Mouse (Mus musculus) embryonic stem cell, embryonic (primary cell): Measurements from ENCODE around the gene Foxp1.

Experiments used
- CTCF ChIA-PET, 4 experiments: fragments of 300-600 bp in 2 of 4; fragments of 350-600 bp in 2 of 4; sonication (Branson Sonifier 250); formaldehyde crosslinking; loops; one replicate each; lab custom pipeline; 2022; ENCODE audit warnings: inconsistent platforms in 2 of 4; lab: Charles Lee
- POLR2A ChIA-PET, 4 experiments: fragments of 300-600 bp in 2 of 4; fragments of 350-600 bp in 2 of 4; sonication (Branson Sonifier 250); formaldehyde crosslinking; loops; one replicate each; lab custom pipeline; 2022; ENCODE audit warnings: antibody characterized with exemption in 4 of 4, inconsistent platforms in 1 of 4; lab: Charles Lee

Foxp1 gene

GRCm38 (mm10) chr6:99101489-99101908 is 421.0 kb downstream of the Foxp1 start:
- ChIA-PET CTCF (no interaction called here), POLR2A (interaction anchor here in 2 of 4 experiments (0.7 to 1.1 kb wide), 2 partner anchors 368 to 394 kb away, joined by 3 read pairs; no protein-coding TSS in a partner anchor)

- POLR2A ChIA-PET, result interaction anchor here in 1 of 4 experiments (1.1 kb wide), 1 partner anchor 395 kb away, joined by 3 read pairs; no protein-coding TSS in a partner anchor
- CTCF ChIA-PET, result no interaction called here
Measured at GRCm38 (mm10) chr6:99100331-99100730, 422.2 kb downstream of the Foxp1 start.

GRCm38 (mm10) chr6:99099781-99100180 is 422.7 kb downstream of the Foxp1 start:
- CTCF ChIA-PET, result no interaction called here
- POLR2A ChIA-PET, result no interaction called here

GRCm38 (mm10) chr6:99097191-99097590 is 425.3 kb downstream of the Foxp1 start:
- CTCF ChIA-PET, result no interaction called here
- POLR2A ChIA-PET, result interaction anchor here in 1 of 4 experiments (0.6 to 0.7 kb wide), 4 partner anchors 19 to 1498 kb away, joined by 3 to 5 read pairs (median 4); no protein-coding TSS in a partner anchor

- CTCF ChIA-PET, result no interaction called here
- POLR2A ChIA-PET, result interaction anchor here in 1 of 4 experiments (0.6 to 0.7 kb wide), 4 partner anchors 19 to 1497 kb away, joined by 3 to 5 read pairs (median 4); no protein-coding TSS in a partner anchor
Measured at GRCm38 (mm10) chr6:99096776-99097166, 425.8 kb downstream of the Foxp1 start.

- ChIA-PET CTCF (interaction anchor here in 1 of 4 experiments (1.0 kb wide), 1 partner anchor 9 kb away, joined by 3 read pairs; no protein-coding TSS in a partner anchor), POLR2A (interaction anchor here in 2 of 4 experiments (0.6 to 0.7 kb wide), 4 partner anchors 124 to 1497 kb away, joined by 3 to 4 read pairs (median 4); no protein-coding TSS in a partner anchor)
Measured at GRCm38 (mm10) chr6:99096105-99096775, 426.3 kb downstream of the Foxp1 start.

- ChIA-PET CTCF (interaction anchor here in 1 of 4 experiments (0.6 to 1.0 kb wide), 2 partner anchors 10 to 119 kb away, joined by 3 read pairs; no protein-coding TSS in a partner anchor), POLR2A (interaction anchor here in 2 of 4 experiments (0.6 to 0.7 kb wide), 2 partner anchors 123 to 214 kb away, joined by 3 to 4 read pairs; no protein-coding TSS in a partner anchor)
Measured at GRCm38 (mm10) chr6:99095185-99096104, 427.1 kb downstream of the Foxp1 start.

- ChIA-PET POLR2A (interaction anchor here in 1 of 4 experiments (1.0 kb wide), 1 partner anchor 34 kb away, joined by 3 read pairs; no protein-coding TSS in a partner anchor), CTCF (interaction anchor here in 3 of 4 experiments (0.6 to 0.8 kb wide), 3 partner anchors 120 to 566 kb away, joined by 3 to 4 read pairs (median 3); no protein-coding TSS in a partner anchor)
Measured at GRCm38 (mm10) chr6:99094339-99094989, 428.1 kb downstream of the Foxp1 start.

GRCm38 (mm10) chr6:99093856-99094255 is 428.7 kb downstream of the Foxp1 start:
- POLR2A ChIA-PET, result interaction anchor here in 1 of 4 experiments (1.0 kb wide), 1 partner anchor 35 kb away, joined by 3 read pairs; no protein-coding TSS in a partner anchor
- CTCF ChIA-PET, result interaction anchor here in 2 of 4 experiments (0.7 to 0.8 kb wide), 2 partner anchors 170 to 565 kb away, joined by 3 to 4 read pairs; no protein-coding TSS in a partner anchor

- CTCF ChIA-PET, result no interaction called here
- POLR2A ChIA-PET, result no interaction called here
Measured at GRCm38 (mm10) chr6:99093208-99093607, 429.3 kb downstream of the Foxp1 start.

GRCm38 (mm10) chr6:99091799-99092198 is 430.7 kb downstream of the Foxp1 start:
- ChIA-PET POLR2A (interaction anchor here in 1 of 4 experiments (0.6 kb wide), 1 partner anchor 578 kb away, joined by 3 read pairs; no protein-coding TSS in a partner anchor), CTCF (no interaction called here)

- ChIA-PET CTCF (interaction anchor here in 1 of 4 experiments (0.6 kb wide), 1 partner anchor 1014 kb away, joined by 3 read pairs; no protein-coding TSS in a partner anchor), POLR2A (no interaction called here)
Measured at GRCm38 (mm10) chr6:99087598-99087997, 434.9 kb downstream of the Foxp1 start.

GRCm38 (mm10) chr6:99084956-99085355 is 437.6 kb downstream of the Foxp1 start:
- ChIA-PET CTCF (no interaction called here), POLR2A (no interaction called here)

GRCm38 (mm10) chr6:99081259-99081658 is 441.3 kb downstream of the Foxp1 start:
- ChIA-PET POLR2A (no interaction called here), CTCF (no interaction called here)

- CTCF ChIA-PET, result interaction anchor here in 2 of 4 experiments (0.6 to 0.7 kb wide), 2 partner anchors 107 to 1606 kb away, joined by 6 to 8 read pairs; no protein-coding TSS in a partner anchor
- POLR2A ChIA-PET, result interaction anchor here in 1 of 4 experiments (0.6 to 0.7 kb wide), 2 partner anchors 67 to 237 kb away, joined by 3 to 4 read pairs; no protein-coding TSS in a partner anchor
Measured at GRCm38 (mm10) chr6:99079041-99079835, 443.3 kb downstream of the Foxp1 start.

GRCm38 (mm10) chr6:99078089-99078488 is 444.4 kb downstream of the Foxp1 start:
- POLR2A ChIA-PET, result no interaction called here
- CTCF ChIA-PET, result interaction anchor here in 1 of 4 experiments (0.5 kb wide), 1 partner anchor 113 kb away, joined by 3 read pairs; no protein-coding TSS in a partner anchor
